Mouse (Mus musculus): ENCODE results near the gene Col12a1. TPM values are rescaled to one million over a fixed set of nuclear protein-coding genes. Genes with fewer than 3 reads are reported as not detected.
"Not testable (repeated sequence)": the region's sequence is repeated elsewhere in the genome, so short reads cannot be mapped to it uniquely, and the experiment has no call there.

The Col12a1 gene
- total RNA-seq, 2 experiments from 2014 or later: not detected

GRCm38 (mm10) chr9:79714471-79715045 lies 4.1 kb downstream of the Col12a1 start:
- ATAC-seq (replicated peaks; ENCODE audit: low FRiP score, low TSS enrichment, poor library complexity, severe bottlenecking): no peak

GRCm38 (mm10) chr9:79689771-79690535 lies 28.7 kb downstream of the Col12a1 start:
- ATAC-seq (replicated peaks; ENCODE audit: low FRiP score, low TSS enrichment, poor library complexity, severe bottlenecking): no peak

- no peak for ATAC-seq (replicated peaks; ENCODE audit: low FRiP score, low TSS enrichment, poor library complexity, severe bottlenecking)
These were observed 29.3 kb downstream of the Col12a1 start for GRCm38 (mm10) chr9:79689342-79689741.

GRCm38 (mm10) chr9:79687227-79687626 lies 31.4 kb downstream of the Col12a1 start:
- no peak for ATAC-seq (replicated peaks; ENCODE audit: low FRiP score, low TSS enrichment, poor library complexity, severe bottlenecking)

- ATAC-seq (replicated peaks; ENCODE audit: low FRiP score, low TSS enrichment, poor library complexity, severe bottlenecking): no peak
These were observed 32.6 kb downstream of the Col12a1 start for GRCm38 (mm10) chr9:79686049-79686448.

GRCm38 (mm10) chr9:79680453-79681240 lies 38.0 kb downstream of the Col12a1 start:
- no peak for ATAC-seq (replicated peaks; ENCODE audit: low FRiP score, low TSS enrichment, poor library complexity, severe bottlenecking)

GRCm38 (mm10) chr9:79668806-79669205 lies 49.8 kb downstream of the Col12a1 start:
- not testable (repeated sequence) for ATAC-seq (replicated peaks; ENCODE audit: low FRiP score, low TSS enrichment, poor library complexity, severe bottlenecking)

- ATAC-seq (replicated peaks; ENCODE audit: low FRiP score, low TSS enrichment, poor library complexity, severe bottlenecking): no peak
These were observed 65.1 kb downstream of the Col12a1 start for GRCm38 (mm10) chr9:79653327-79654150.

GRCm38 (mm10) chr9:79648587-79648986 lies 70.0 kb downstream of the Col12a1 start:
- ATAC-seq (replicated peaks; ENCODE audit: low FRiP score, low TSS enrichment, poor library complexity, severe bottlenecking): no peak

GRCm38 (mm10) chr9:79645757-79646156 lies 72.9 kb downstream of the Col12a1 start:
- ATAC-seq (replicated peaks; ENCODE audit: low FRiP score, low TSS enrichment, poor library complexity, severe bottlenecking): no peak

GRCm38 (mm10) chr9:79639430-79640090 lies 79.1 kb downstream of the Col12a1 start:
- ATAC-seq (replicated peaks; ENCODE audit: low FRiP score, low TSS enrichment, poor library complexity, severe bottlenecking): no peak

- no peak for ATAC-seq (replicated peaks; ENCODE audit: low FRiP score, low TSS enrichment, poor library complexity, severe bottlenecking)
These were observed 80.8 kb downstream of the Col12a1 start for GRCm38 (mm10) chr9:79637879-79638278.

GRCm38 (mm10) chr9:79634076-79634475 lies 84.6 kb downstream of the Col12a1 start:
- ATAC-seq (replicated peaks; ENCODE audit: low FRiP score, low TSS enrichment, poor library complexity, severe bottlenecking): no peak

- ATAC-seq (replicated peaks; ENCODE audit: low FRiP score, low TSS enrichment, poor library complexity, severe bottlenecking): no peak
These were observed 87.4 kb downstream of the Col12a1 start for GRCm38 (mm10) chr9:79631186-79631585.

- no peak for ATAC-seq (replicated peaks; ENCODE audit: low FRiP score, low TSS enrichment, poor library complexity, severe bottlenecking)
These were observed 99.6 kb downstream of the Col12a1 start for GRCm38 (mm10) chr9:79618839-79619597.

GRCm38 (mm10) chr9:79617336-79617735 lies 101.3 kb downstream of the Col12a1 start:
- no peak for ATAC-seq (replicated peaks; ENCODE audit: low FRiP score, low TSS enrichment, poor library complexity, severe bottlenecking)

- no peak for ATAC-seq (replicated peaks; ENCODE audit: low FRiP score, low TSS enrichment, poor library complexity, severe bottlenecking)
These were observed 102.6 kb downstream of the Col12a1 start for GRCm38 (mm10) chr9:79616040-79616439.

GRCm38 (mm10) chr9:79610286-79610685 lies 108.3 kb downstream of the Col12a1 start:
- ATAC-seq (replicated peaks; ENCODE audit: low FRiP score, low TSS enrichment, poor library complexity, severe bottlenecking): no peak

Data from megakaryocyte-erythroid progenitor cell, adult 5-6 weeks (primary cell).